Mouse (Mus musculus): ENCODE measurements around the gene Pip5k1c. TPM values are rescaled to one million over a fixed set of nuclear protein-coding genes. Genes with fewer than 3 reads are reported as not detected.
A peak's percentile ranks its signal among the peaks of the same experiment; 100 is the strongest.

Gene Pip5k1c
- polyA plus RNA-seq (2012; rRNA removed), result 70.7 and 76.3 TPM in 2 replicates

- DNase-seq, result peak; percentile 100
- Histone ChIP-seq H3K4me1 (ENCODE audit: control insufficient read depth, insufficient read depth, low read length) (peaks cover 39% of the 10 kb centered on the region), H3K27me3 (replicated peaks; ENCODE audit: control insufficient read depth, insufficient read depth, low read length) (no peaks in the 10 kb centered on the region), H3K4me3 (ENCODE audit: insufficient read depth, low read depth, low read length) (peak within 1 kb of the TSS; percentile 93), H3K36me3 (ENCODE audit: control insufficient read depth, insufficient read depth, low read length) (no peaks in the 10 kb centered on the region), H3K27ac (ENCODE audit: insufficient read depth, low read depth, low read length) (peak within 1 kb of the TSS; percentile 87)
- WGBS, result 1% methylated on average over 79 of the region's 80 CpGs
- TF ChIP-seq POLR2A (IDR thresholded peaks at IDR 0.05; ENCODE audit: low read depth, low read length) (no peak), CTCF (conservative IDR thresholded peaks at IDR 0.05; ENCODE audit: insufficient read depth, insufficient read length, low read depth, low read length) (peak; percentile 92; the same call in 1 of the 2 replicates)
Measured at GRCm38 (mm10) chr10:81292554-81293333, at the start of gene Pip5k1c. TSS of gene Pip5k1c (plus strand) at chr10:81292963.

- TF ChIP-seq POLR2A (IDR thresholded peaks at IDR 0.05; ENCODE audit: low read depth, low read length) (no peak), CTCF (conservative IDR thresholded peaks at IDR 0.05; ENCODE audit: insufficient read depth, insufficient read length, low read depth, low read length) (no peak)
- 71% methylated on average over 4 of the region's 4 CpGs for WGBS
- Histone ChIP-seq H3K27ac (ENCODE audit: insufficient read depth, low read depth, low read length) (no peak overlapping the region), H3K36me3 (ENCODE audit: control insufficient read depth, insufficient read depth, low read length) (no peaks in the 10 kb centered on the region), H3K27me3 (replicated peaks; ENCODE audit: control insufficient read depth, insufficient read depth, low read length) (peaks cover 2% of the 10 kb centered on the region), H3K4me3 (ENCODE audit: insufficient read depth, low read depth, low read length) (no peak overlapping the region), H3K4me1 (ENCODE audit: control insufficient read depth, insufficient read depth, low read length) (no peaks in the 10 kb centered on the region)
- no peak for DNase-seq
Measured at GRCm38 (mm10) chr10:81244146-81244545, 48.6 kb upstream of the Pip5k1c start.

GRCm38 (mm10) chr10:81244595-81244994, 48.2 kb upstream of the Pip5k1c start:
- DNase-seq, result peak; percentile 78

GRCm38 (mm10) chr10:81245166-81245565, 47.6 kb upstream of the Pip5k1c start:
- WGBS, result 94% methylated on average over 6 of the region's 6 CpGs
- no peaks in the 10 kb centered on the region for H3K27me3 ChIP-seq (replicated peaks; ENCODE audit: control insufficient read depth, insufficient read depth, low read length)
- TF ChIP-seq POLR2A (IDR thresholded peaks at IDR 0.05; ENCODE audit: low read depth, low read length), result no peak
- TF ChIP-seq CTCF (conservative IDR thresholded peaks at IDR 0.05; ENCODE audit: insufficient read depth, insufficient read length, low read depth, low read length), result no peak
- H3K36me3 ChIP-seq (ENCODE audit: control insufficient read depth, insufficient read depth, low read length), result no peaks in the 10 kb centered on the region
- no peak overlapping the region for H3K4me3 ChIP-seq (ENCODE audit: insufficient read depth, low read depth, low read length)
- H3K27ac ChIP-seq (ENCODE audit: insufficient read depth, low read depth, low read length), result no peak overlapping the region
- no peaks in the 10 kb centered on the region for H3K4me1 ChIP-seq (ENCODE audit: control insufficient read depth, insufficient read depth, low read length)
- DNase-seq, result no peak

More at GRCm38 (mm10) chr10:81244595-81244994, 48.2 kb upstream of the Pip5k1c start:
- Histone ChIP-seq H3K36me3 (ENCODE audit: control insufficient read depth, insufficient read depth, low read length) (no peaks in the 10 kb centered on the region), H3K27ac (ENCODE audit: insufficient read depth, low read depth, low read length) (no peak overlapping the region), H3K27me3 (replicated peaks; ENCODE audit: control insufficient read depth, insufficient read depth, low read length) (peaks cover 2% of the 10 kb centered on the region), H3K4me3 (ENCODE audit: insufficient read depth, low read depth, low read length) (no peak overlapping the region), H3K4me1 (ENCODE audit: control insufficient read depth, insufficient read depth, low read length) (no peaks in the 10 kb centered on the region)
- TF ChIP-seq CTCF (conservative IDR thresholded peaks at IDR 0.05; ENCODE audit: insufficient read depth, insufficient read length, low read depth, low read length), result peak; percentile 87
- no peak for TF ChIP-seq POLR2A (IDR thresholded peaks at IDR 0.05; ENCODE audit: low read depth, low read length)
- WGBS, result 8% methylated on average over 17 of the region's 17 CpGs

- Histone ChIP-seq H3K27ac (ENCODE audit: insufficient read depth, low read depth, low read length) (no peak overlapping the region), H3K36me3 (ENCODE audit: control insufficient read depth, insufficient read depth, low read length) (no peaks in the 10 kb centered on the region), H3K27me3 (replicated peaks; ENCODE audit: control insufficient read depth, insufficient read depth, low read length) (no peaks in the 10 kb centered on the region), H3K4me3 (ENCODE audit: insufficient read depth, low read depth, low read length) (no peak overlapping the region), H3K4me1 (ENCODE audit: control insufficient read depth, insufficient read depth, low read length) (no peaks in the 10 kb centered on the region)
- DNase-seq, result no peak
- TF ChIP-seq POLR2A (IDR thresholded peaks at IDR 0.05; ENCODE audit: low read depth, low read length) (no peak), CTCF (conservative IDR thresholded peaks at IDR 0.05; ENCODE audit: insufficient read depth, insufficient read length, low read depth, low read length) (no peak)
- 89% methylated on average over 2 of the region's 2 CpGs for WGBS
Measured at GRCm38 (mm10) chr10:81247804-81248203, 45.0 kb upstream of the Pip5k1c start.

- no peak overlapping the region for H3K27ac ChIP-seq (ENCODE audit: insufficient read depth, low read depth, low read length)
- H3K36me3 ChIP-seq (ENCODE audit: control insufficient read depth, insufficient read depth, low read length), result no peaks in the 10 kb centered on the region
- H3K4me1 ChIP-seq (ENCODE audit: control insufficient read depth, insufficient read depth, low read length), result no peaks in the 10 kb centered on the region
- no peak for DNase-seq
- no peaks in the 10 kb centered on the region for H3K27me3 ChIP-seq (replicated peaks; ENCODE audit: control insufficient read depth, insufficient read depth, low read length)
- WGBS, result 86% methylated on average over 8 of the region's 8 CpGs
- TF ChIP-seq CTCF (conservative IDR thresholded peaks at IDR 0.05; ENCODE audit: insufficient read depth, insufficient read length, low read depth, low read length) (no peak), POLR2A (IDR thresholded peaks at IDR 0.05; ENCODE audit: low read depth, low read length) (no peak)
- no peak overlapping the region for H3K4me3 ChIP-seq (ENCODE audit: insufficient read depth, low read depth, low read length)
Measured at GRCm38 (mm10) chr10:81249442-81249841, 43.3 kb upstream of the Pip5k1c start.
